Mouse (Mus musculus) liver, adult 2 months (tissue): ENCODE measurements around the gene Agxt2.

Source experiments
- CTCF ChIP-seq: fragments of 200-500 bp; IDR thresholded peaks from 2 replicates; pipeline ENCODE4 v1.5.1; 2011; ENCODE audit warnings: low read depth, low read length, control low read depth
- POLR2A ChIP-seq: fragments of 200-500 bp; IDR thresholded peaks from 2 replicates; pipeline ENCODE4 v1.6.1; 2011; ENCODE audit warnings: low read length, control low read depth; ENCODE audit not compliant: insufficient read depth; ENCODE audit errors: extremely low read depth

- no peak for TF ChIP-seq CTCF
- no peak for TF ChIP-seq POLR2A
Observed at GRCm38 (mm10) chr15:10338606-10339005, 19.7 kb upstream of the Agxt2 start.
